Mouse (Mus musculus): ENCODE measurements around the gene Stard7. TPM values are rescaled to one million over a fixed set of nuclear protein-coding genes. Genes with fewer than 3 reads are reported as not detected.

Stard7 gene
- polyA plus RNA-seq, 1 experiment from 2014 or later, result 86.9 TPM

- Histone ChIP-seq H3K4me2 (replicated peaks) (no peak overlapping the region), H3K36me3 (no peaks in the 10 kb centered on the region), H3K27ac (no peak overlapping the region), H3K9ac (no peak overlapping the region), H3K9me3 (replicated peaks) (no peaks in the 10 kb centered on the region), H3K27me3 (peaks cover 46% of the 10 kb centered on the region), H3K4me3 (no peak overlapping the region), H3K4me1 (peaks cover 15% of the 10 kb centered on the region)
- no peak for ATAC-seq (ENCODE audit: low FRiP score)
- WGBS, result 76% methylated on average over 5 of the region's 5 CpGs
Measured at GRCm38 (mm10) chr2:127333945-127334603, 64.1 kb downstream of the Stard7 start.

- no peaks in the 10 kb centered on the region for H3K36me3 ChIP-seq
- no peak overlapping the region for H3K9ac ChIP-seq
- no peak overlapping the region for H3K4me3 ChIP-seq
- H3K27me3 ChIP-seq, result peaks cover 52% of the 10 kb centered on the region
- ATAC-seq (ENCODE audit: low FRiP score), result no peak
- WGBS, result 54% methylated on average over 11 of the region's 11 CpGs
- no peaks in the 10 kb centered on the region for H3K9me3 ChIP-seq (replicated peaks)
- no peak overlapping the region for H3K27ac ChIP-seq
- H3K4me1 ChIP-seq, result peaks cover 15% of the 10 kb centered on the region
- H3K4me2 ChIP-seq (replicated peaks), result peak overlapping the region; percentile 95; the same call in 1 of the 2 replicates
Measured at GRCm38 (mm10) chr2:127335078-127335541, 65.1 kb downstream of the Stard7 start.

GRCm38 (mm10) chr2:127335767-127336496 lies 65.9 kb downstream of the Stard7 start, which contains the start of gene Dusp2:
Dusp2 (plus strand) TSS chr2:127336159.
- H3K36me3 ChIP-seq, result no peaks in the 10 kb centered on the region
- H3K9ac ChIP-seq, result peak within 1 kb of the TSS; percentile 59
- no peaks in the 10 kb centered on the region for H3K9me3 ChIP-seq (replicated peaks)
- H3K27me3 ChIP-seq, result peaks cover 52% of the 10 kb centered on the region
- peak within 1 kb of the TSS; percentile 95 for H3K4me2 ChIP-seq (replicated peaks)
- peak; percentile 65 for ATAC-seq (ENCODE audit: low FRiP score)
- peaks cover 15% of the 10 kb centered on the region for H3K4me1 ChIP-seq
- no peak within 1 kb of the TSS for H3K27ac ChIP-seq
- WGBS, result under 1% methylated on average over 70 of the region's 76 CpGs
- H3K4me3 ChIP-seq, result peak within 1 kb of the TSS; percentile 52

- WGBS, result 5% methylated on average over 33 of the region's 33 CpGs
- Histone ChIP-seq H3K4me3 (peak overlapping the region; percentile 52), H3K4me2 (replicated peaks) (peak overlapping the region; percentile 95), H3K9ac (peak overlapping the region; percentile 59), H3K9me3 (replicated peaks) (no peaks in the 10 kb centered on the region), H3K4me1 (peaks cover 15% of the 10 kb centered on the region), H3K27ac (no peak overlapping the region), H3K27me3 (peaks cover 52% of the 10 kb centered on the region), H3K36me3 (no peaks in the 10 kb centered on the region)
- no peak; the same call in 1 of the 2 replicates for ATAC-seq (ENCODE audit: low FRiP score)
Measured at GRCm38 (mm10) chr2:127336497-127336832, 66.4 kb downstream of the Stard7 start.

GRCm38 (mm10) chr2:127336885-127337284 lies 66.9 kb downstream of the Stard7 start:
- H3K4me2 ChIP-seq (replicated peaks), result peak overlapping the region; percentile 95
- no peak for ATAC-seq (ENCODE audit: low FRiP score)
- H3K4me3 ChIP-seq, result peak overlapping the region; percentile 52
- 52% methylated on average over 5 of the region's 5 CpGs for WGBS
- H3K9ac ChIP-seq, result no peak overlapping the region
- H3K4me1 ChIP-seq, result peaks cover 15% of the 10 kb centered on the region
- no peak overlapping the region for H3K27ac ChIP-seq
- peaks cover 52% of the 10 kb centered on the region for H3K27me3 ChIP-seq
- H3K9me3 ChIP-seq (replicated peaks), result no peaks in the 10 kb centered on the region
- H3K36me3 ChIP-seq, result no peaks in the 10 kb centered on the region

- Histone ChIP-seq H3K4me1 (peaks cover 15% of the 10 kb centered on the region), H3K9me3 (replicated peaks) (no peaks in the 10 kb centered on the region), H3K4me3 (no peak overlapping the region), H3K27me3 (peaks cover 52% of the 10 kb centered on the region), H3K27ac (no peak overlapping the region), H3K36me3 (no peaks in the 10 kb centered on the region), H3K9ac (no peak overlapping the region), H3K4me2 (replicated peaks) (0 out of 2 replicates have a peak overlapping the region, but pooled peaks have one; percentile 4)
- no peak for ATAC-seq (ENCODE audit: low FRiP score)
- 68% methylated on average over 11 of the region's 11 CpGs for WGBS
Measured at GRCm38 (mm10) chr2:127337531-127337930, 67.5 kb downstream of the Stard7 start.

GRCm38 (mm10) chr2:127338012-127338411 lies 68.0 kb downstream of the Stard7 start:
- Histone ChIP-seq H3K36me3 (no peaks in the 10 kb centered on the region), H3K4me2 (replicated peaks) (no peak overlapping the region), H3K27me3 (peaks cover 52% of the 10 kb centered on the region), H3K27ac (no peak overlapping the region), H3K9me3 (replicated peaks) (no peaks in the 10 kb centered on the region), H3K4me3 (no peak overlapping the region), H3K9ac (no peak overlapping the region), H3K4me1 (peaks cover 15% of the 10 kb centered on the region)
- 54% methylated on average over 7 of the region's 7 CpGs for WGBS
- no peak for ATAC-seq (ENCODE audit: low FRiP score)

- Histone ChIP-seq H3K27me3 (peaks cover 53% of the 10 kb centered on the region), H3K9me3 (replicated peaks) (no peaks in the 10 kb centered on the region), H3K4me1 (peaks cover 15% of the 10 kb centered on the region), H3K36me3 (no peaks in the 10 kb centered on the region), H3K4me2 (replicated peaks) (0 out of 2 replicates have a peak within 1 kb of the TSS, but pooled peaks have one; percentile 4), H3K9ac (no peak within 1 kb of the TSS), H3K27ac (no peak within 1 kb of the TSS), H3K4me3 (no peak within 1 kb of the TSS)
- no peak for ATAC-seq (ENCODE audit: low FRiP score)
- WGBS, result 90% methylated on average over 4 of the region's 4 CpGs
Measured at GRCm38 (mm10) chr2:127338416-127338815, 68.4 kb downstream of the Stard7 start, which contains the start of gene Astl. Astl (plus strand) TSS chr2:127338639.

- WGBS, result 73% methylated on average over 4 of the region's 4 CpGs
- no peak for ATAC-seq (ENCODE audit: low FRiP score)
- H3K4me3 ChIP-seq, result no peak overlapping the region
- H3K36me3 ChIP-seq, result no peaks in the 10 kb centered on the region
- peaks cover 15% of the 10 kb centered on the region for H3K4me1 ChIP-seq
- no peak overlapping the region for H3K9ac ChIP-seq
- no peak overlapping the region for H3K27ac ChIP-seq
- no peak overlapping the region for H3K4me2 ChIP-seq (replicated peaks)
- peaks cover 56% of the 10 kb centered on the region for H3K27me3 ChIP-seq
- H3K9me3 ChIP-seq (replicated peaks), result no peaks in the 10 kb centered on the region
Measured at GRCm38 (mm10) chr2:127338833-127339232, 68.8 kb downstream of the Stard7 start.

- Histone ChIP-seq H3K9me3 (replicated peaks) (no peaks in the 10 kb centered on the region), H3K4me1 (peaks cover 15% of the 10 kb centered on the region), H3K36me3 (no peaks in the 10 kb centered on the region), H3K27me3 (peaks cover 53% of the 10 kb centered on the region), H3K9ac (no peak overlapping the region), H3K4me2 (replicated peaks) (no peak overlapping the region), H3K27ac (no peak overlapping the region), H3K4me3 (no peak overlapping the region)
- ATAC-seq (ENCODE audit: low FRiP score), result no peak
- 84% methylated on average over 6 of the region's 6 CpGs for WGBS
Measured at GRCm38 (mm10) chr2:127339262-127339661, 69.2 kb downstream of the Stard7 start.

- H3K27me3 ChIP-seq, result peaks cover 34% of the 10 kb centered on the region
- H3K36me3 ChIP-seq, result no peaks in the 10 kb centered on the region
- H3K4me1 ChIP-seq, result peaks cover 5% of the 10 kb centered on the region
- no peaks in the 10 kb centered on the region for H3K9me3 ChIP-seq (replicated peaks)
- H3K4me3 ChIP-seq, result no peak overlapping the region
- H3K4me2 ChIP-seq (replicated peaks), result no peak overlapping the region
- no peak overlapping the region for H3K9ac ChIP-seq
- no peak overlapping the region for H3K27ac ChIP-seq
- WGBS, result 25% methylated on average over 3 of the region's 3 CpGs
- 0 out of 2 replicates have a peak, but pooled peaks have one; percentile 20 for ATAC-seq (ENCODE audit: low FRiP score)
Measured at GRCm38 (mm10) chr2:127341159-127341558, 71.1 kb downstream of the Stard7 start.

- Histone ChIP-seq H3K27ac (no peak overlapping the region), H3K4me2 (replicated peaks) (no peak overlapping the region), H3K4me1 (no peaks in the 10 kb centered on the region), H3K4me3 (no peak overlapping the region), H3K9ac (no peak overlapping the region), H3K36me3 (no peaks in the 10 kb centered on the region), H3K9me3 (replicated peaks) (no peaks in the 10 kb centered on the region), H3K27me3 (peaks cover 5% of the 10 kb centered on the region; the same call in 1 of the 2 replicates)
- WGBS, result 52% methylated on average over 1 of the region's 1 CpGs
- no peak for ATAC-seq (ENCODE audit: low FRiP score)
Measured at GRCm38 (mm10) chr2:127346334-127346733, 76.3 kb downstream of the Stard7 start.
